Mouse (Mus musculus): ENCODE results near the gene Tmem108.

Tmem108 gene

GRCm38 (mm10) chr9:103489096-103489495 lies 272.5 kb downstream of the Tmem108 start:
- DNase-seq: no peak

- DNase-seq: no peak
Observed at GRCm38 (mm10) chr9:103486262-103486661, 275.4 kb downstream of the Tmem108 start.

- no peak for DNase-seq
Observed at GRCm38 (mm10) chr9:103485606-103486005, 276.0 kb downstream of the Tmem108 start.

- DNase-seq: no peak
Observed at GRCm38 (mm10) chr9:103480603-103481220, 280.9 kb downstream of the Tmem108 start.

- no peak for DNase-seq
Observed at GRCm38 (mm10) chr9:103480044-103480576, 281.5 kb downstream of the Tmem108 start, which contains the start of gene Bfsp2. TSS of gene Bfsp2 (minus strand) at chr9:103480420.

GRCm38 (mm10) chr9:103475414-103475813 lies 286.2 kb downstream of the Tmem108 start:
- DNase-seq: no peak

GRCm38 (mm10) chr9:103473915-103474688 lies 287.5 kb downstream of the Tmem108 start:
- no peak for DNase-seq

- DNase-seq: no peak
Observed at GRCm38 (mm10) chr9:103471784-103472183, 289.9 kb downstream of the Tmem108 start.

GRCm38 (mm10) chr9:103469516-103469915 lies 292.1 kb downstream of the Tmem108 start:
- DNase-seq: no peak

GRCm38 (mm10) chr9:103468911-103469310 lies 292.7 kb downstream of the Tmem108 start:
- DNase-seq: no peak

GRCm38 (mm10) chr9:103465711-103466220 lies 295.9 kb downstream of the Tmem108 start:
- peak; percentile 27 for DNase-seq

- DNase-seq: no peak
Observed at GRCm38 (mm10) chr9:103465293-103465692, 296.3 kb downstream of the Tmem108 start.

- no peak for DNase-seq
Observed at GRCm38 (mm10) chr9:103463833-103464232, 297.8 kb downstream of the Tmem108 start.

- no peak for DNase-seq
Observed at GRCm38 (mm10) chr9:103459839-103460238, 301.8 kb downstream of the Tmem108 start.

GRCm38 (mm10) chr9:103459307-103459706 lies 302.3 kb downstream of the Tmem108 start:
- DNase-seq: no peak

- no peak for DNase-seq
Observed at GRCm38 (mm10) chr9:103449651-103450050, 312.0 kb downstream of the Tmem108 start.

GRCm38 (mm10) chr9:103449092-103449491 lies 312.5 kb downstream of the Tmem108 start:
- no peak for DNase-seq

- DNase-seq: no peak
Observed at GRCm38 (mm10) chr9:103444656-103445055, 317.0 kb downstream of the Tmem108 start.

- DNase-seq: no peak
Observed at GRCm38 (mm10) chr9:103443824-103444185, 317.8 kb downstream of the Tmem108 start.

GRCm38 (mm10) chr9:103443121-103443823 lies 318.4 kb downstream of the Tmem108 start:
- DNase-seq: no peak

- DNase-seq: no peak
Observed at GRCm38 (mm10) chr9:103440597-103440996, 321.0 kb downstream of the Tmem108 start.

GRCm38 (mm10) chr9:103437104-103437503 lies 324.5 kb downstream of the Tmem108 start:
- no peak for DNase-seq

- DNase-seq: no peak
Observed at GRCm38 (mm10) chr9:103434116-103434515, 327.5 kb downstream of the Tmem108 start.
